Mouse (Mus musculus) adipocyte (in vitro differentiated cells): Measurements from ENCODE around the gene Cox7a1.
"Not testable (repeated sequence)": the region's sequence is repeated elsewhere in the genome, so short reads cannot be mapped to it uniquely, and the experiment has no call there.

Source experiments
- DNase-seq: peaks from one replicate; pipeline ENCODE4 v3.0.0-alpha.2; 2016; ENCODE audit warnings: low spot score

Cox7a1 gene

GRCm38 (mm10) chr7:30183879-30184289 is at the start of gene Cox7a1:
TSS of gene Cox7a1 (plus strand) at chr7:30184144.
- peak; percentile 70 for DNase-seq

GRCm38 (mm10) chr7:30136826-30137225 is 47.1 kb upstream of the Cox7a1 start:
- DNase-seq = no peak

- no peak for DNase-seq
Measured at GRCm38 (mm10) chr7:30143170-30143554, 40.8 kb upstream of the Cox7a1 start.

DNA sequence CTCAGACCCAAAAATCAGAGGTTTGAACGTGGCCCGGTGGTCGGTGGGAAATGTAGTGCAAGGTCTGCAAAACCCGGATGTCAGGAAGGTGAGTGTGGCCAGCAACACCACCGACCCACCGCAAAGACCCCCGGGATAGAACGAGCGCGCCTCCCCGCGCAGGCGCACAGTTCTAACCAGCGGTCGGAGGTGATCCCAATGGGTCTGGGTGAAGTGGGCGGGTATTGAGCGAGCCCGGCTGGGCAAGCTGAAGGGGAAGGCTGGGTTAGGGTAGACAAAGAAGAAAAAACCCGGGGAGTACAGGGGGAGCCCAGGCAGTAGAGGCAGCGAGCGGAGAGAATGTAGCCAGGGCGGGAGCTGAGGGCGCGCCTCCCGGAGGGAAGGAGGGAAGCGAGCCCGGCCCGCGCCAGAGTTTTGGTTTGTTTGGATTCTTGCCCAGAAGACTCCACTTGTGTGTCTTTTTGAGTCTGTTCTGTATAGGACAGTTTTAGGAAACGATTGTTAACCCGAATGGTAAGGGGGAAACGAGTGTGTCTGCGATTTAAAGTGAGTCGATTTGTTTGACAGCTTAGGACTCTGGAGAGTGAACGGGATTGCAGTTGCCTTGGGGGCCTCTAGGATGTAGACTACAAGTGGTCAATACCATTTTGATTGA is 40.3 kb upstream of the Cox7a1 start:
- DNase-seq = no peak

DNA sequence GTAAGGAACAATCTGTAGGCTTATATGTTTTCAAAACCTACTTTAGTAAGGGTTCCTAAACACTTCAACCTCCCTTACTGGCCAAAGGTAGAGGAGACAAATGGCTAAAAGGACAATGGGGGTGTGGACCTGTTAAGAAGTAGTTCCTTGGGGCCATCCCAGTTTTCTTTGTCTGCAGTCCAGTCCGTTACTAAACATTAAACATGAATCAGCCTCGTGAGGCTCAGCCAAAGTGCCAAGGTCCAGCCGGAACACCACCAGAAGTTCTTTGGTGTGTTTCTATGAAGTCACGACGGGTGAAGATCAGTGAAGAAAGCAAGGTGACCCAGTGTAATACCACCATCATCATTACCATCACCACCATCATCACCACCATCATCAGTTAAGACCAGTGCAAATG is 36.9 kb upstream of the Cox7a1 start:
- DNase-seq = no peak

- DNase-seq = no peak
Measured at GRCm38 (mm10) chr7:30154040-30154439, 29.9 kb upstream of the Cox7a1 start.

DNA sequence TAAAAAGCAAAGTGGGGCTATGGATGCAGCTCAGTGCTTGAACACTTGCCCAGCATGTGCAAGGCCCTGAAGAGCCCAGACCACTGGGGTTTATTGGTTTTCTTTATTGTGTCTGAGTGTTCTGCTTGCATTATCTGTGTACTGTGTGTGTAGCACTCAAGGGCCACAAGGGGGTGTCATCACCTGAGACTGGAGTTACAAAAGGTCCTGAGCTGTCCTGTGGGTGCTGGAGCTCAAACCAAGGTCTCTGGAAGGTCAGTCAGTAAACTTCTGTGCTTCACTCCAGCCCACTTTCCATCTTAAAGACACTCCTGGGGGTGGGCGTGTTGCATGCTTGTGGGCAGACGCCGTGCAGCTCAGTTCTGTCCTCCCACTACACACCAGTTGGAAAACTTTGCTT is 28.4 kb upstream of the Cox7a1 start:
- DNase-seq = no peak

DNA sequence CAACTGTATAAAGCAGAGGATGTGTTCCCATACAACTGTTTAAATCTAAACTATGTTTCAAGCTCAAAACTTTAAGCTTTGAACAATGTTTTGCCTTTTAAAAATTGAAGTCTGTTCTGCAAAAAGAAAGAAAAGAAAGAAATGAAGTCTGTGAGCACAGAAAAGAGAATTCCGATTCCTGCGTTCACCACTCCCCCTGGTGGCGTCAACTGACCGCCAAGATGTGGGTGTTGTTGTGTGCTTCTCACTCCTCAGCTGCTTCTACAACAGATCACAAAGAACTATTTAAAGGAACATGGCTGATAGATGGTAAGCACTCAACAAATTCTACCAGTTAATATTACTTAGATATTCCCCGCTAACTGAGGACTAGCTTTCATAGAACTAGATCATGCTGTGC is 20.8 kb upstream of the Cox7a1 start:
- no peak for DNase-seq

DNA sequence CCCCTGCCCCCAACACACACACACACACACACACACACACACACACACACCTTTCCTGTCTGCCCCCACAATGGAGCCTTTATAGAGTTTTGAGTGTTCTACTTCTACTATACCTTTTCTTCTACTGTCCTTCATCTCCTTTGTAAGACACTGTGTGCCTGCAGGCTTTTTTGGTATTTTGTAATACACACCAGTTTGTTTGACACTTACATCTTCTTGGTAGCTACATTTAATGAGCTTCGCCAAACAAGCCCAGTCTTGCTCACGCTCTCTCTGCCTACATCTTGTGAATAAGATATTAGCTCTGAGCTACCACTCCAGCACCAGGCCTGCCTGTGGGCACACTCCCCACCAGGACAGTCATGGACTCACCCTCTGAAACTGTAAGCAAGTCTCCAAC is 19.2 kb upstream of the Cox7a1 start:
- DNase-seq = no peak

GRCm38 (mm10) chr7:30168914-30169582 is 14.9 kb upstream of the Cox7a1 start:
- DNase-seq = no peak

DNA sequence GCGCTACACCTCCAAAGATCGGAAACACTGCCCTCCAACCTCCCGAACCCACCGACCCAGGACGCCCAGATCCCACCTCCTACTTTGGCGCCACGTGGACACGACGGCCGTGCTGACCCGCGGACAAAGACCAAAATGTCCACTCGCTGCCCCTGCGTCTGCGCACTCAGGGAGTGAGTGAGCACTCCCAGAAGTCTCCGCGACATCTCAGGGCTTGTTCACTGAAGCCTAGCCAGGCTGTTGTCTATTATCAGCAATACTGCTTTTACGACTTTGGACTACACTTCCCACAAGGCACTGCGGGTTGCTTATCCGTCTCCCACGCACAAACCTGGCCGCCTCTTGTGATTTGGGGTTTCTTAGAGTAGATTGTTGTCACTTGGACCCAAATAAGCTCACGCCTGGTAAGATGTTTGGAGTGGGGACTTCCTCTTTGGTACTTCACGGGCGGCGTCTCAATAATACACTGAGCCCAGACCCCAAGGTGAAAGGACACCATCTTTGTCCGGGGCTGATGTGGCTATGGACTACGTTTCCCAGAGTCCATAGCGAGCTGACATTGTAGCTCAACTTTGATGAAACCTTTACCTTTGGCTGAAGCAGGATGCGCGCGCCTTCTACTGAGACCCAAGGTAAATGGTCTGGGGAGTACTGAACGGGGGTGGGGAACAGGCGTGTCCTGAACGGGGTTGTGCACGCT is 14.2 kb upstream of the Cox7a1 start, which contains the start of gene Zfp146:
Gene Zfp146, minus strand, starts transcription at position 168 of the 700 bp plus-strand sequence.
- peak; percentile 92 for DNase-seq

DNA sequence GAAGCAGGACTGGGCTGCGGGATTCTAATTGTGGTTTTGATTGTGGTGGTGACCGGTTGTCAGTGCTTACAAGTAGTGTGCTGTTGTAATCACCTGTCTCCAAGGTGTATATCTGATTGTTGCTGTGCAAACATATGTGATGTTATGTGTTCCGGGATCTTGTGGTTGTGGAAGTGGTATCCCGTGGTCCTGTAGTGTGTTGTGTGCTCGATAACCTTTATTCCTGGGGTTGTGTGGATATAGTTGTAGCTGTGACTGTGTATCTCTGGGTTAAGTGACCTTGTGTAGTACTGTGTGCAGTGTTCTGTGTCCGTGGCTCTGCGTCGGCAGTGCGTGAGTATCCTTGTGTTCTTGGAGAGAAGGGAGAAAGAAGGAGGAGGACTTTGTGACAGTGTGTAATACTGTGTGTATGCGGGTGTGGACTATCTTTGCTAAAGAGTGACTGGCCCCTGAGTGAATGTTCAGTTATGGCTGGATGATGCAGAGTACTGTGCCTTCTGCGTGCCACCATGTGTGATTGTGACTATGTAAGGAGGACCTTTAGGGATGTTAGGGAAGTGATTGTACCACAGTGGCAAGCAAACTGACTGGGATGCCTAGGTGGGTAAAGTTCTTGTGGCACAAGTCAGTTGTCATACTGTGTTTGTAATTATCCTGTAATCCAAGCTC is 13.5 kb upstream of the Cox7a1 start:
- DNase-seq = no peak

- DNase-seq = no peak
Measured at GRCm38 (mm10) chr7:30176474-30176873, 7.5 kb upstream of the Cox7a1 start.

DNA sequence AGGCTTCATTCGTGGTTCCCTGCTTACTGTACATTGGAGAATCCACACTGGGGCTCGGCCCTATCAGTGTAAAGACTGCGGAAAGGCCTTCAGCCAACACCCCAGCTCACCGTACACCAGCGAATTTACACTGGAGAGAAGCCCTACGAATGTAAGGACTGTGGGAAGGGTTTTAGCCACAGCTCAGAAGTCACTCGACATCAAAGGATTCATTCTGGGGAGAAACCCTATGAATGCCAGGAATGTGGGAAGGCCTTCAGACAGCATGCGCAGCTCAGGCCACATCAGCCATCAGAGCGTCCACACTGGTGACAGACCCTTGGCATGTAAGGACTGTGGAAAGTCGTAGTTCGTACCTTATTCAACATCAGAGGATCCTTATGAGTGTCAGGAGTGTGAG is 5.7 kb upstream of the Cox7a1 start:
- no peak for DNase-seq

DNA sequence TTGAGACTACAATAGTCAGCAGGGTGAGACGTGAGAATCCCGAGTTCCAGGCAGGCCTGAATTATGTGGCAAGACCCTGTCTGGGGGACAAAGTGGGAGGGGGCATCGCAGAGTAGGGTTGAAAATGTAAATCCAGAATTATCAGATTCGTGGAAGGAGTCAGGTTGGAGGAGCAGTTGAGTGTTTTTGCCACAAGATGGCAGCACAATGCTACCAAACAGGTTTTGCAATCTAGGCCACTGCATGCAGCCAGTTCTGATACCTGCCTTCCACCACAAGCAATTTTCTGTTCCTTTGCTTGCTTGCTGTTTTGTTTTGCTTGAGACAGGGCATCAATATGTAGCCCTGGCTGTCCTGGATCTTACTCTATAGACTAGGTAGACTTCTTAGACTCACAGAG is 2.6 kb upstream of the Cox7a1 start:
- DNase-seq = peak; percentile 71

- not testable (repeated sequence) for DNase-seq
Measured at GRCm38 (mm10) chr7:30181929-30182328, 2.0 kb upstream of the Cox7a1 start.

DNA sequence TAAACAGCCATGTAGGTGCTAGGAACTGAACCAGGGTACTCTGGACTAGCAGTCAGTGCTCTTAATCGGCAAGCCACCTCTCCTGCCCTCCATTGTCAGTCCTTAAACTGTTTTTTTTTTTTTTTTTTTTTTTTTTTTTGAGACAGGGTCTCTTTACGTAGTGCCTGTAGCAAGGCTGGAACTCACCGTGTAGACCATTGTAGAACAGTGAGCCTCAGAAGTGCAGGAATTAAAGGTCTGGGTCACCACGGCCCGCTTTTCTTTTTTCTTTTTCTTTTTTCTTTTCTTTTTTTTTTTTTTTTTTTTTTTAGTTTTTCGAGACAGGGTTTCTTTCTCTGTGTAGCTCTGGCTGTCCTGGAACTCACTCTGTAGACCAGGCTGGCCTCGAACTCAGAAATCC is 755 bp upstream of the Cox7a1 start:
- DNase-seq = not testable (repeated sequence)

GRCm38 (mm10) chr7:30184641-30185348 is 851 bp downstream of the Cox7a1 start:
- DNase-seq = no peak

GRCm38 (mm10) chr7:30188344-30189115 is 4.6 kb downstream of the Cox7a1 start:
- no peak for DNase-seq

DNA sequence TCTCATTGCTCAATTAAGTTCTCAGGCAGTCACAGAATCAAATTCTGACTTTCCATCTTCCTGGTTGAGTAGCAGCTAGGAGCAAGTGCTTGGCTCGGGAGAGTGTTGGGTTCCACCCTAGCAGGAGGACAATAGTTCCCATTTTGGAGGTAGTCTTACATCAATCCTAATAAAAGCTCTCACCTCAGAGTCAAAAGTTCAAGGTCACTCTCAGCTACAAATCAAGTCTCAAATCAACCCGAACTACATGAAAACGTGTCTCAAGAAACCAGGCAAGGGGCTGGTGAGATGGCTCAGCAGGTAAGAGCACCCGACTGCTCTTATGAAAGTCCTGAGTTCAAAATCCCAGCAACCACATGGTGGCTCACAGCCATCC is 5.2 kb downstream of the Cox7a1 start:
- no peak for DNase-seq

DNA sequence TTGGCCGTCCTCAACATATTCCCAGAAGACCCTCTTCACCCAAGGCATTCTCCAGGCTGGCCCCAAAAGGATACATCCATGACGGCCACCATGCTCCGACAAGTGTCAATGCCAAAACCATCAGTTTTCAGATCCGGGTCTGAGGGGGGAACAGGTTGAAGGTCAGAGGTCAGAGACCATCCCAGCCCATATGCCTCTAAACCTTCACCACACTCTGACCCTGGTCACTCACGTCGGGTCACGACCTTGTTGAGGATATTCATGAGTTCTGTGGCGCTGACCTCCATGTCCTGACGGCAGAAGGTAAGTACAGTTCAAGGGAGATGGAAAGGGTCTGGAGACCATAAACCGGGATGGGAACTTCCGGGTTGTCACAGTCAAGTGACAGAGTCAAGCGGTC is 8.1 kb downstream of the Cox7a1 start:
- DNase-seq = no peak
